Mouse (Mus musculus) olfactory bulb, adult 2 months (tissue): ENCODE measurements around the gene Camk1g.
A peak's percentile ranks its signal among the peaks of the same experiment; 100 is the strongest.

Experiments used
- CTCF ChIP-seq: fragments of 200-500 bp; IDR thresholded peaks from 2 replicates; pipeline ENCODE4 v1.5.1; 2012; ENCODE audit warnings: low read depth, mild to moderate bottlenecking, low read length, moderate library complexity; ENCODE audit not compliant: insufficient read depth
- POLR2A ChIP-seq: fragments of 200-500 bp; IDR thresholded peaks from 2 replicates; pipeline ENCODE4 v1.6.1; 2012; ENCODE audit warnings: mild to moderate bottlenecking, low read depth, low read length, moderate library complexity; ENCODE audit not compliant: insufficient read depth

DNA sequence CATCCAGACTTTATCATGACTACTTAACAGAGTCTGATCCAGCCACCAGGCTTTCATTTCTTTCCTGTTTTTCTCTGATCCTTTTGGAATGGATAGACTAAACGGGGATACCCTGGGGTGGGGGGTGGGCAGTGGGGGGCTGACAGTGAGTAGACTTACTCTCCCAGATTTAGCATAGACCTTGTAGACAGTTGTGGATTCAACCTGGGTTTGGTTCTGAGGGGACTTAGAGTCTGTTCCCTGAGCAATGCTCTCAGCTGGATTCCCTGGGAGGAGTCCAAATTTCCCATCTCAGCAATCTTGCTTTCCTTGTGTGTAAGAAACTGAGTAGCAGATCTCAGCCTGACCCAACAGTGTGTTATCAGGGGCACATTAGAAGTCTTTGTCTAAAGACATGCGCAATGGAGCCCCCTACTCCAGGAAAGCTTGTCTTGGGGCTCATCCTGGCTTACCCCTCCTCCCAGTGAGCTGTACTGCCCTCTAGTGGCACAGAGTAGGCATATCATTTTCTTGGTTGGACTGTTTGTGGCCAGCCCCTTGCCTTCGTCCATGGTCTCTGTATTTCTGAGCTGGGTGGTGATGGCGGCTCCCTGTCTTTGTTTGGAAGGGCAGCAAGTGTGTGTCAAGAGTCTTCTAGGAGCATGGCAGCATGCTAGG lies 6.5 kb upstream of the Camk1g start:
- TF ChIP-seq CTCF, result peak; percentile 58
- TF ChIP-seq POLR2A, result no peak
